In the genomic region with DNA sequence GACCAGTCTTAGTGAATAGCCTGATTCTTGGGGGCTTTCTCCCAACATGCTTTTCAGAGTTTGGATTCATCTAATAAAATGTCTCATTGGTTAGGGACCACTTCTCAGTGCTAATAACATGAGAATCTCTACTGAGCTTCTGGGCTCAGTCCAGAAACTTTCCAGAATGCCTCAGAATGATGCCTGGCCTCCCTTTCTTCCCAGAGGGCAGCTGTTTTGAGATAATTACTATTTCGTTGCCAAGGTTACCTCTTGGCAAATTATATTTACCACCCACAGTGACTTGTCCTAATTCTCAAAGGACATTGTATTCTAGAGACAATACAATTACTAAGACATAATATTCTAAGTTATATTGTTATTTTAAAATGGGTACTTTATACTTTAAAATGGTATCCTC, we compare ENCODE assay signal across 7 mouse cellular contexts. TPM values are rescaled to one million over a fixed set of nuclear protein-coding genes. Genes with fewer than 3 reads are reported as not detected.
"Had no signal": no experiment of that assay in that cellular context is flagged by ENCODE, and none has a peak within 500 bp of the region (broad histone marks: within the 10 kb centered on the region; RNA-seq: fewer than 3 reads in every experiment).

No protein-coding gene starts in this region.

RNA-seq across cellular contexts. Expression of a gene that starts 2.3 kb away (rescaled TPM):
- total RNA-seq: layer of hippocampus, adult 2 months; layer of hippocampus, postnatal 25 days; left cerebral cortex, adult 18-20 months; left cerebral cortex, postnatal 25 days; liver, adult 2 months; megakaryocyte progenitor cell, adult 5-6 weeks; megakaryocyte-erythroid progenitor cell, adult 5-6 weeks had no signal
